Mouse (Mus musculus) limb, embryonic 10.5 days (tissue): ENCODE results near the gene Adra1d. TPM values are rescaled to one million over a fixed set of nuclear protein-coding genes. Genes with fewer than 3 reads are reported as not detected.

Experiments
- DNase-seq: peaks from one replicate; pipeline ENCODE4 v3.0.0-alpha.2; 2017; ENCODE audit warnings: low spot score
- H3K27ac ChIP-seq: fragments of 300-500 bp; sonication (generic); 2 replicates; pipeline ENCODE4 v1.5.1; 2016; ENCODE audit warnings: mild to moderate bottlenecking
- H3K27me3 ChIP-seq: fragments of 300-500 bp; sonication (generic); 2 replicates; pipeline ENCODE4 v1.6.1; 2016; ENCODE audit warnings: low read depth, mild to moderate bottlenecking; ENCODE audit not compliant: poor library complexity, severe bottlenecking
- H3K36me3 ChIP-seq: fragments of 300-500 bp; sonication (generic); 2 replicates; pipeline ENCODE4 v1.6.1; 2016; ENCODE audit warnings: mild to moderate bottlenecking, moderate library complexity
- H3K4me1 ChIP-seq: fragments of 300-500 bp; sonication (generic); 2 replicates; pipeline ENCODE4 v1.6.1; 2016
- H3K4me3 ChIP-seq: fragments of 300-500 bp; sonication (generic); 2 replicates; pipeline ENCODE4 v1.5.1; 2016; ENCODE audit warnings: mild to moderate bottlenecking, moderate library complexity
- H3K9me3 ChIP-seq: fragments of 300-500 bp; sonication (generic); replicated peaks from 2 replicates; pipeline ENCODE4 v1.6.1; 2016; ENCODE audit warnings: mild to moderate bottlenecking
- WGBS: fragments of 180-500 bp; shearing (Covaris S2); methylation state at CpG from one replicate; pipeline ENCODE4 v1.1.7; 2016; 5-methylcytosine and 5-hydroxymethylcytosine counted together
- polyA plus RNA-seq: library from polyadenylated mRNA; unstranded; fragments of >200 nt; fragmentation: Nextera tagmentation; extraction: Ambion mirVana; gene quantifications from 2 replicates; pipeline ENCODE4 v1.2.1, GENCODE M21; 2016

The Adra1d gene
- polyA plus RNA-seq, 1 experiment from 2014 or later, result not detected

- 65% methylated on average over 5 of the region's 5 CpGs for WGBS
- no peaks in the 10 kb centered on the region for H3K27me3 ChIP-seq
- H3K9me3 ChIP-seq, result no peaks in the 10 kb centered on the region
- no peak for DNase-seq
- H3K36me3 ChIP-seq, result no peaks in the 10 kb centered on the region
- no peak overlapping the region for H3K4me3 ChIP-seq
- peaks cover 65% of the 10 kb centered on the region for H3K4me1 ChIP-seq
- H3K27ac ChIP-seq, result peak overlapping the region; percentile 67; the same call in 1 of the 2 replicates
Observed at GRCm38 (mm10) chr2:131501886-131502285, 60.2 kb downstream of the Adra1d start.

- Histone ChIP-seq H3K9me3 (no peaks in the 10 kb centered on the region), H3K27ac (no peak overlapping the region; the same call in 1 of the 2 replicates), H3K4me3 (no peak overlapping the region), H3K27me3 (no peaks in the 10 kb centered on the region), H3K4me1 (peaks cover 53% of the 10 kb centered on the region), H3K36me3 (no peaks in the 10 kb centered on the region)
- DNase-seq, result no peak
- 65% methylated on average over 5 of the region's 5 CpGs for WGBS
Observed at GRCm38 (mm10) chr2:131499290-131499845, 62.7 kb downstream of the Adra1d start.

- no peaks in the 10 kb centered on the region for H3K9me3 ChIP-seq
- H3K36me3 ChIP-seq, result no peaks in the 10 kb centered on the region
- 73% methylated on average over 7 of the region's 7 CpGs for WGBS
- H3K4me3 ChIP-seq, result no peak overlapping the region
- no peak for DNase-seq
- H3K27me3 ChIP-seq, result 0 out of 2 replicates have a peak, but pooled peaks cover 4% of the 10 kb centered on the region
- no peak overlapping the region for H3K27ac ChIP-seq
- peaks cover 58% of the 10 kb centered on the region for H3K4me1 ChIP-seq
Observed at GRCm38 (mm10) chr2:131498219-131498618, 63.9 kb downstream of the Adra1d start.

GRCm38 (mm10) chr2:131497224-131497856, 64.7 kb downstream of the Adra1d start:
- Histone ChIP-seq H3K9me3 (no peaks in the 10 kb centered on the region), H3K4me1 (peaks cover 60% of the 10 kb centered on the region), H3K36me3 (no peaks in the 10 kb centered on the region), H3K27me3 (peaks cover 9% of the 10 kb centered on the region; the same call in 1 of the 2 replicates), H3K27ac (no peak overlapping the region; the same call in 1 of the 2 replicates), H3K4me3 (no peak overlapping the region)
- no peak for DNase-seq
- 83% methylated on average over 4 of the region's 4 CpGs for WGBS

GRCm38 (mm10) chr2:131496125-131496820, 65.8 kb downstream of the Adra1d start:
- Histone ChIP-seq H3K27me3 (peaks cover 9% of the 10 kb centered on the region; the same call in 1 of the 2 replicates), H3K4me3 (no peak overlapping the region), H3K27ac (no peak overlapping the region; the same call in 1 of the 2 replicates), H3K4me1 (peaks cover 56% of the 10 kb centered on the region), H3K36me3 (no peaks in the 10 kb centered on the region), H3K9me3 (no peaks in the 10 kb centered on the region)
- no peak for DNase-seq
- WGBS, result 85% methylated on average over 5 of the region's 5 CpGs

Other genes with a start within 250 kb of the Adra1d start
- gene Rnf24, start 209.4 kb downstream of the Adra1d start, polyA plus RNA-seq, result 8.1 and 9.7 TPM in 2 replicates
- gene Smox, start 70.8 kb downstream of the Adra1d start, polyA plus RNA-seq, result 39.0 and 67.2 TPM in 2 replicates